Mouse (Mus musculus): Measurements from ENCODE around the gene Fbxo11. TPM values are rescaled to one million over a fixed set of nuclear protein-coding genes. Genes with fewer than 3 reads are reported as not detected.

Fbxo11 gene
- polyA plus RNA-seq, 1 experiment from 2014 or later, result 60.2 TPM

- no peak for DNase-seq (ENCODE audit: low read depth, low spot score)
- no peaks in the 10 kb centered on the region for H3K27me3 ChIP-seq
- ChIA-PET POLR2A (interaction anchor here (0.7 kb wide), 1 partner anchor 11 kb away, joined by 3 read pairs; no protein-coding TSS in a partner anchor), CTCF (interaction anchor here (1.2 kb wide), 1 partner anchor 18 kb away, joined by 3 read pairs; no protein-coding TSS in a partner anchor)
- no peak for TF ChIP-seq CTCF (IDR thresholded peaks at IDR 0.05)
- in situ Hi-C loops (cut with MboI; ENCODE audit: low pct_unique_long_range_greater_than_20kb), result no loop called here
- no peak for ATAC-seq
These were observed 32.5 kb upstream of the Fbxo11 start for GRCm38 (mm10) chr17:88097543-88097942.

GRCm38 (mm10) chr17:88096809-88097399 lies 31.8 kb upstream of the Fbxo11 start:
- ATAC-seq (no peak), DNase-seq (ENCODE audit: low read depth, low spot score) (no peak)
- POLR2A ChIA-PET, result no interaction called here
- H3K27me3 ChIP-seq, result no peaks in the 10 kb centered on the region
- CTCF ChIA-PET, result interaction anchor here (1.2 kb wide), 1 partner anchor 18 kb away, joined by 3 read pairs; no protein-coding TSS in a partner anchor
- in situ Hi-C loops (cut with MboI; ENCODE audit: low pct_unique_long_range_greater_than_20kb), result no loop called here
- no peak for TF ChIP-seq CTCF (IDR thresholded peaks at IDR 0.05)

GRCm38 (mm10) chr17:88095517-88096198 lies 30.6 kb upstream of the Fbxo11 start:
- POLR2A ChIA-PET, result no interaction called here
- no peak for ATAC-seq
- CTCF ChIA-PET, result no interaction called here

GRCm38 (mm10) chr17:88094327-88094726 lies 29.2 kb upstream of the Fbxo11 start:
- ChIA-PET POLR2A (interaction anchor here (0.7 kb wide), 2 partner anchors 9 to 64 kb away, joined by 3 to 5 read pairs; no protein-coding TSS in a partner anchor), CTCF (no interaction called here)
- DNase-seq (ENCODE audit: low read depth, low spot score) (no peak), ATAC-seq (no peak)
- TF ChIP-seq CTCF (IDR thresholded peaks at IDR 0.05), result no peak
- in situ Hi-C loops (cut with MboI; ENCODE audit: low pct_unique_long_range_greater_than_20kb), result no loop called here
- no peaks in the 10 kb centered on the region for H3K27me3 ChIP-seq

More at GRCm38 (mm10) chr17:88095517-88096198, 30.6 kb upstream of the Fbxo11 start:
- no peak for DNase-seq (ENCODE audit: low read depth, low spot score)
- in situ Hi-C loops (cut with MboI; ENCODE audit: low pct_unique_long_range_greater_than_20kb), result no loop called here
- TF ChIP-seq CTCF (IDR thresholded peaks at IDR 0.05), result no peak
- no peaks in the 10 kb centered on the region for H3K27me3 ChIP-seq

GRCm38 (mm10) chr17:88093798-88094197 lies 28.7 kb upstream of the Fbxo11 start:
- DNase-seq (ENCODE audit: low read depth, low spot score) (no peak), ATAC-seq (no peak)
- no peak for TF ChIP-seq CTCF (IDR thresholded peaks at IDR 0.05)
- in situ Hi-C loops (cut with MboI; ENCODE audit: low pct_unique_long_range_greater_than_20kb), result no loop called here
- ChIA-PET POLR2A (interaction anchor here (0.7 kb wide), 2 partner anchors 10 to 63 kb away, joined by 3 to 5 read pairs; no protein-coding TSS in a partner anchor), CTCF (no interaction called here)
- H3K27me3 ChIP-seq, result no peaks in the 10 kb centered on the region

GRCm38 (mm10) chr17:88085976-88086375 lies 20.9 kb upstream of the Fbxo11 start:
- POLR2A ChIA-PET, result interaction anchor here (0.9 kb wide), 2 partner anchors 12 to 418 kb away, joined by 3 read pairs; no protein-coding TSS in a partner anchor
- DNase-seq (ENCODE audit: low read depth, low spot score) (no peak), ATAC-seq (no peak)
- CTCF ChIA-PET, result no interaction called here
- in situ Hi-C loops (cut with MboI; ENCODE audit: low pct_unique_long_range_greater_than_20kb), result no loop called here
- no peak for TF ChIP-seq CTCF (IDR thresholded peaks at IDR 0.05)
- no peaks in the 10 kb centered on the region for H3K27me3 ChIP-seq

GRCm38 (mm10) chr17:88081446-88081845 lies 16.4 kb upstream of the Fbxo11 start:
- no peak for TF ChIP-seq CTCF (IDR thresholded peaks at IDR 0.05)
- no peaks in the 10 kb centered on the region for H3K27me3 ChIP-seq
- ChIA-PET CTCF (no interaction called here), POLR2A (no interaction called here)
- DNase-seq (ENCODE audit: low read depth, low spot score) (no peak), ATAC-seq (no peak)
- in situ Hi-C loops (cut with MboI; ENCODE audit: low pct_unique_long_range_greater_than_20kb), result no loop called here

- no peaks in the 10 kb centered on the region for H3K27me3 ChIP-seq
- in situ Hi-C loops (cut with MboI; ENCODE audit: low pct_unique_long_range_greater_than_20kb), result loop anchor here (10.0 kb wide), 1 partner anchor 175 kb away; no protein-coding TSS in a partner anchor
- DNase-seq (ENCODE audit: low read depth, low spot score) (no peak), ATAC-seq (no peak)
- no peak for TF ChIP-seq CTCF (IDR thresholded peaks at IDR 0.05)
- POLR2A ChIA-PET, result no interaction called here
- CTCF ChIA-PET, result interaction anchor here (1.3 to 1.5 kb wide), 2 partner anchors 8 to 12 kb away, joined by 4 to 7 read pairs; no protein-coding TSS in a partner anchor
These were observed 14.7 kb upstream of the Fbxo11 start for GRCm38 (mm10) chr17:88079771-88080170.

GRCm38 (mm10) chr17:88072047-88072446 lies 7.0 kb upstream of the Fbxo11 start:
- ChIA-PET CTCF (interaction anchor here (1.1 to 1.6 kb wide), 2 partner anchors 8 to 48 kb away, joined by 3 to 4 read pairs; no protein-coding TSS in a partner anchor), POLR2A (no interaction called here)
- no peak for TF ChIP-seq CTCF (IDR thresholded peaks at IDR 0.05)
- DNase-seq (ENCODE audit: low read depth, low spot score) (no peak), ATAC-seq (no peak)
- in situ Hi-C loops (cut with MboI; ENCODE audit: low pct_unique_long_range_greater_than_20kb), result loop anchor here (10.0 kb wide), 1 partner anchor 183 kb away; no protein-coding TSS in a partner anchor
- H3K27me3 ChIP-seq, result no peaks in the 10 kb centered on the region

GRCm38 (mm10) chr17:88068024-88068719 lies 3.1 kb upstream of the Fbxo11 start:
- no peak for TF ChIP-seq CTCF (IDR thresholded peaks at IDR 0.05)
- H3K27me3 ChIP-seq, result no peaks in the 10 kb centered on the region
- ChIA-PET CTCF (interaction anchor here (1.0 to 2.6 kb wide), 4 partner anchors 12 to 44 kb away, joined by 3 to 7 read pairs (median 6); no protein-coding TSS in a partner anchor), POLR2A (no interaction called here)
- in situ Hi-C loops (cut with MboI; ENCODE audit: low pct_unique_long_range_greater_than_20kb), result no loop called here
- DNase-seq (ENCODE audit: low read depth, low spot score) (no peak), ATAC-seq (no peak)

All from Patski (cell line).